Mouse (Mus musculus) frontal cortex, postnatal 36 days (tissue): ENCODE data around the gene Muc4.

ENCODE experiments used
- DNase-seq, 2 experiments: peaks; one replicate each; pipeline ENCODE4 v3.0.0; 2022; ENCODE audit warnings: low spot score in 2 of 2

Muc4 gene

GRCm38 (mm10) chr16:32735586-32735985 lies at the start of gene Muc4:
Gene Muc4, plus strand, starts transcription at chr16:32735886.
- no peak for DNase-seq

GRCm38 (mm10) chr16:32685998-32686397 lies 49.7 kb upstream of the Muc4 start:
- no peak for DNase-seq

DNA sequence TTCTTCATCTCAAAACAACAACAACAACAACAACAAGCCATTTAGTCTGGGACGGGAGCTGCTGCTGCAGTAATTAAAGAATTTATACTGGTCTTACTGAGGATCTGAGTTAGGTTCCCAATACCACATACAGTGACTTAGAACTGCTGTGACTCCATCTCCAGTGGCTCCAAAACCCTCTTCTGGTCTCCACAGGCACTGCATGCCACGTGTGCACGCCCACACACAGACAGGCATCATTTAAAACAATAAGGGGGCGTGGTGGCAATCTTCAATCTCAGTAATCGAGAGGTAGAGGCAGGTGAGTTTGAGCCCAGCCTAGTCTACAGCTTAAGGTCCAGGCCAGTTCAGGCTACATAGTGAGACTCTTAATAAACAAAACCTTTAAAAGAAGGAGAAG lies 48.5 kb upstream of the Muc4 start:
- no peak for DNase-seq

DNA sequence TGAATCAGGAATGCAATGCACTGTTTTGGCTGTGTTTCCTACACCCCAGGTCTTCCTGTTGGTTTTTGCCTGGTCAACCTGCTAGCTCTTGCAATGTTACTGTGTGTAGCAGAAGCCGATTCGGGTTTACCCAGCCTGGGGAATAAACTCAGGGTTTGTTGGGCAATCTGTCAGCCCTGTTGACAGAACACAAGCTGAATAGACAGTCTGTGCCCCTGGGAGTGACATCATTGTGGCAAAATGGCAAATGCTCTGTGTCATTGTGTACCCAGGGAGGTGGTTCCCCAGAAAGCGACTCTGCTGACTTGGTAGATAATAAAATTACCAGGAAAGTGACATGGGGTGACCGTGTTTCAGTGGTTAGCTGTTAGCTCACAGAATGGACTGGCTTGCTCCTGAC lies 46.9 kb upstream of the Muc4 start:
- DNase-seq, result no peak

GRCm38 (mm10) chr16:32689501-32689900 lies 46.2 kb upstream of the Muc4 start:
- peak; percentile 63 to 78 for DNase-seq

GRCm38 (mm10) chr16:32696841-32697464 lies 38.7 kb upstream of the Muc4 start:
- no peak for DNase-seq

- DNase-seq, result no peak
Measured at GRCm38 (mm10) chr16:32697665-32698446, 37.8 kb upstream of the Muc4 start.

DNA sequence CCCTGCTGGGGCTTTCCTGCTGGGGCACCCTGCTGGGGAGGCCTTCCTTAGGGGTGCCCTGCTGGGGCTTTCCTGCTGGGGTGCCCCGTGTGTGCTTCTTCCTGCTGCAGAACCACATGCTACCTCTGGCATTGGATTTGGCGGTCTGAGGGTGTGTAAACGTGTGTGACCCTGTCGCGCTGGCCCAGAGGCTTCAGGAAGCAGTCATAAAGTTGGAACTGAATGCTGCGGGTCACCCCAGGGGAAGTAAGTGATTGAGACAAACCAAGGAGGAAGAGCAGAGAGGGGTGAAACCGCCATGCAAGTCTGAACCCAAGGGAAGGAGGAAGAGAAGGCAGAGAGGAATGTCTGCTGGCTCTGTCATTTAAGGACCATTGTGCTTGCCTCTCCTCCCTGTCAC lies 37.1 kb upstream of the Muc4 start:
- no peak for DNase-seq

DNA sequence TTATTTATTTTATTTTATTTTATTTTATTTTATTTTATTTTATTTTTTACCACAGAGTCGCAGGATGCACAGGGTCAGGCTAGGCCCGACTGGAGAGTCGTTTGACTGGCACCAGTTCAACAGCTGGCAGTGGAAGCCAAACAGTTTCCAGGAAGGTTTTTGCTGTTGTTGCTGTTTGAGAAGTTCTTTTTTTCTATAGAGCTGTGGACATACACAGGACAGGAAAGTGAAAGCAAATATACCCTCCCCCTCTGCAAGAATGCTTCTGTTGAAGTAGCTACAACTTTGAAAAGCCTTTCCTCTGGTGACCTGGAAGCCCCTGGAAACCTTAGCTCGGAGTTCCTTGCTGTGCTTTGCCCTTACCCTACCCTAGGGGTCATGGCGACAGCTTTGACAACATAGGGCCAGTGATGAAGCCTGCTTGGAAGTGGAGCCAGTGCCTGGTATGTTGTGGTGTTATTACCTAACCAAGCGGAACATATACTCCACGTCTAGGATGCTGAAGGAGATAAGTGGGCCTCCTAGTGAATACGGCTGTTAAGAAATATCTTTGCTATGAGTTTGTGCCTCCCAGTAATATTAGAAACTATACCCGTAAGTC lies 32.3 kb upstream of the Muc4 start:
- DNase-seq, result no peak

DNA sequence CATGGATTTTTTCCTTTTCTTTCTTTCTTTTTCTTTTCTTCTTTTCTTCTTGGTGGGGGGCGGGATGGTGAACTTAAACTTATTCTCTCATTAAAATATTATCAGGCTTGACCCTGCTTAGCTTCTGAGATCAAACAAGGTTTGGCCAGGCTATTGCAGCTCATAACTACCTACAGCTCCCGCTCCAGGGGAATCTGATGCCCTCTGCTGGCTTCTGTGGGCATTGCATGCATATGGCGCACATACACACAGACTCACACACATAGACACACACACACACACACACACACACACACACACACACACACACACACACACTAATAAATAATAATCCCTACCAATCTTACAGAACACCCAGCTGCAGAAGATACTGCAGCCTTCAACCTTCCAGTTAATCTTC lies 30.1 kb upstream of the Muc4 start:
- DNase-seq, result no peak

GRCm38 (mm10) chr16:32707111-32707823 lies 28.4 kb upstream of the Muc4 start:
- no peak for DNase-seq

DNA sequence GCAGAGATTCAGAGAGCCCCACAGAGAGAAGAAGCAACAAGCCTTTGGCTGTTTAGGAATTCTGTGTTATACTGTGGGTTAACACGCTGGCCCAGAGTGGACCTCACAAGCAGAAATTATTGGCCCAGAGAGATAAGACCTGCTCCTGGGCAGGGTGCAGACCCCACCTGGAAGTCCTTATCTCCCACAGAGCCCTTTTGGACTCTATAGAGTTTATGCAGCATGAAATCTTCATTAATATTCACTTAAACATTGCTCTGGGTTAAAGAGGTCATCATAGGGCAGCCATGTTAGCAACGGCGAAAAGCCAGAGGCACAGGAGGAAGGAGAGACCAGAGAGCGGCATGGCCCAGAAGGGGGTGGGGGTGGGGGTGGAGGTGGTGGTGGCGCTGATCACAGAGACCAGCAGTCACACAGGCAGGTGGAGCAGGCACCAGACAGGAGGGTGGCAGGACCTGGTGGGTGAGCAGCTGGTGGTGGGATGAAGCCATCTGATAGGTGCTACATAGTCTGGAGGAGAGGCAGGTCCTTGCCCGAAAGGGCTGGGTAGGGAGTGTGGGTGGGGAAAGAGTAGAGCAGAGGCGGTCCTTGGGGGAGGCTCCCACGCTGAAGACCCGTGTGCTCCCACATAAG lies 27.7 kb upstream of the Muc4 start:
- DNase-seq, result no peak

DNA sequence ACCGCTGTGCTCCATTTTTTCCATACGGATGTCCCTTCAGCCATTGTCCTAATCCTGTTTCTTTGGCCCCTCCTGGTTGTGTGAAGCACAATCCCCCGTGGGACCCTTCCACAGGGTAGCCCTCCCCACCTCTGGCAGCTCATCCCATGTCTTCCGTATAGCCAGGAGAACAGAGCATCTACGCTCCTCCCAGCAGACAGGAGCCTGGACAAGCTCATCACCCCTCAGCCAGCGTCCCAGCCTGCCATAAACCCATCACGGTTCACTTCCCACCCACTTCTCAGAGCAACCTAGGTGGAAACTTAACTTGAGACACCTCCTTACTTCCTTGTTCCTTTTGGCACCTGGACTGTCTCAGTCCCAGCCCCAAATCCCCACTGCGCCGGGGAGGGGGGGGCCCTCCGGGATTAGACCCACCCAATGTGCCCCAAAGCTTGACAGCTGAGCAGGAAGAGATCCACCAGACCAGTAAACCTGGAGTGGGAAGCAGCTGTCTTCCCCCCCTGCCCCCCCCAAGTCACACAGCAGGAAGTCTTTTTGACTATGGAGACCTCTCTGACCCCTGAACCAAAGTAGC lies 27.1 kb upstream of the Muc4 start:
- DNase-seq, result no peak

DNA sequence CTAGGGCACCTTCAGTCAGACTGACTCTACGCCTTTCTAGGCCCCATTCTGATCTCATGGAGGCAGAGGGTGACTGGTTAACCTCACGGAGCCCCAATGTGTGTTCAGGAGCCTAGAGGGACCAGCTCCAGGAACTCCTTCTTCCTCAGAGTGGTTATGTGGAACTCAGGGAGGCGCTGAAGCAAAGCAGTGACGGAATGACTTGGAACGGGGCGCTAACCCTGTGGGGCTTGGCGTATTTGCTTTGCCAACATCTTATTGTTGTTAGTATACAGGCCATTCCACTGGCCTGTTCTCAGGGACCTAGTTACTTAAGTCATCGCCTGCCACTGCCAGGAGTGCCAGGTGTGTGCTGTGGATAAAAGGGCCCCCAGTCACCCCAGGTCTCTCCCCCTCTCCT lies 26.6 kb upstream of the Muc4 start:
- no peak for DNase-seq

GRCm38 (mm10) chr16:32710426-32711070 lies 25.1 kb upstream of the Muc4 start:
- peak; percentile 26 to 39 for DNase-seq

GRCm38 (mm10) chr16:32712202-32712601 lies 23.5 kb upstream of the Muc4 start:
- DNase-seq, result no peak

- no peak for DNase-seq
Measured at GRCm38 (mm10) chr16:32713556-32713955, 22.1 kb upstream of the Muc4 start.

DNA sequence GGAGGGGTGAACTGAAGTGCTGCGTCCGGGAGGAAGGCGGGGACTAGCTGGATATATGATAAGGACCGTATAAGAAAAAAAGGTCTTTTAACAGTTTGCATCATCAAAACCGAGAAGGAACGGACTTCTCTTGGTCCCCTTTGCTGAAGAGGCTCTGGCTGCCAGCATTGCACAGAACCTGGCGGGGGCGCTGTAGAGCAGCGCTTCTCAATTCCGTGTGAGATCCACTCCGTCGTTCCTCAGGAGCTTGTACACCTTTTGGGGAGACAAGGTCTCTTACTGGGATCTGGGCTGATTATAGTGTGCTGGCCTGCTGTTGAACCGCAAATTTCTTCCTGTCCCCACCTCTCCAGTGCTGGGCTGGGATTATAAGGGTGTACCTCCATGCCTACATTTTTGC lies 20.3 kb upstream of the Muc4 start:
- DNase-seq, result no peak

GRCm38 (mm10) chr16:32723163-32723562 lies 12.5 kb upstream of the Muc4 start:
- DNase-seq, result no peak

- DNase-seq, result no peak
Measured at GRCm38 (mm10) chr16:32723767-32724166, 11.9 kb upstream of the Muc4 start.

DNA sequence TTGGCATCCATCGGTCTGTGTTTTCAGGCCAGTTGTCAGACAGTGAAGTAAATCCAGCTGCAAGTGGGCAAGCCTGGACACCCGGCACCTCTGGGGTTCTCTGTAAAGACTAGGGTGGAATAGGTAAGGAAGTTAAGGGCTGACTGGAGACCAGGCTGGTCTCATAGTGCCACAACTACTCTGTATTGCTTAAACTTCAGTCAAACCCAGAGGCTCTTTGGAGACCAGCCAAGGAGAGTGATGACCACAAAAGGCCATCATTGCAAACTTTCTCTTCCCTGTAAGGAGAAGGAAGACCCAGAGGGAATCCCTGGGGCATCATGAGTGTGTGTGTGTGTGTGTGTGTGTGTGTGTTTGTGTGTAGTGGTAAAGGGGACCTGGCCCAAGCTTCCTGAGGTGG lies 11.4 kb upstream of the Muc4 start:
- DNase-seq, result no peak
